Mouse (Mus musculus): ENCODE measurements around the gene Atl3. TPM values are rescaled to one million over a fixed set of nuclear protein-coding genes. Genes with fewer than 3 reads are reported as not detected.

The Atl3 gene
- total and polyA plus RNA-seq, 2 experiments from 2014 or later = 5.4 to 11.1 TPM

GRCm38 (mm10) chr19:7470643-7471042 lies 23.2 kb upstream of the Atl3 start:
- Histone ChIP-seq H3K36me3 (ENCODE audit: insufficient read depth, low read length) (0 out of 2 replicates have a peak, but pooled peaks cover 4% of the 10 kb centered on the region), H3K4me3 (ENCODE audit: low read length) (no peak overlapping the region), H3K4me2 (ENCODE audit: low read depth, low read length) (no peak overlapping the region), H3K9ac (replicated peaks; ENCODE audit: low read length) (no peak overlapping the region), H3K27ac (no peak overlapping the region), H3K9me3 (ENCODE audit: low read length) (no peaks in the 10 kb centered on the region), H3K4me1 (ENCODE audit: insufficient read depth, low read length) (no peaks in the 10 kb centered on the region), H3K27me3 (ENCODE audit: insufficient read depth, low read length) (no peaks in the 10 kb centered on the region)
- TF ChIP-seq CTCF (IDR thresholded peaks at IDR 0.05; ENCODE audit: low read depth) = no peak
- ATAC-seq = no peak
- DNase-seq (ENCODE audit: low spot score) = no peak
- WGBS = 89% methylated on average over 2 of the region's 2 CpGs

- Histone ChIP-seq H3K27me3 (ENCODE audit: insufficient read depth, low read length) (no peaks in the 10 kb centered on the region), H3K36me3 (ENCODE audit: insufficient read depth, low read length) (no peaks in the 10 kb centered on the region), H3K27ac (no peak overlapping the region), H3K9me3 (ENCODE audit: low read length) (no peaks in the 10 kb centered on the region), H3K4me2 (ENCODE audit: low read depth, low read length) (peak overlapping the region; percentile 80), H3K9ac (replicated peaks; ENCODE audit: low read length) (no peak overlapping the region), H3K4me1 (ENCODE audit: insufficient read depth, low read length) (peaks cover 13% of the 10 kb centered on the region; the same call in 1 of the 2 replicates), H3K4me3 (ENCODE audit: low read length) (peak overlapping the region; percentile 85; the same call in 1 of the 2 replicates)
- no peak for ATAC-seq
- no peak for DNase-seq (ENCODE audit: low spot score)
- no peak for TF ChIP-seq CTCF (IDR thresholded peaks at IDR 0.05; ENCODE audit: low read depth)
- 97% methylated on average over 3 of the region's 3 CpGs for WGBS
These were observed 14.0 kb upstream of the Atl3 start for GRCm38 (mm10) chr19:7479751-7480248.

GRCm38 (mm10) chr19:7481541-7482265 lies 12.1 kb upstream of the Atl3 start:
- Histone ChIP-seq H3K9ac (replicated peaks; ENCODE audit: low read length) (peak overlapping the region; percentile 96), H3K4me3 (ENCODE audit: low read length) (peak overlapping the region; percentile 85), H3K36me3 (ENCODE audit: insufficient read depth, low read length) (no peaks in the 10 kb centered on the region), H3K4me2 (ENCODE audit: low read depth, low read length) (peak overlapping the region; percentile 80), H3K4me1 (ENCODE audit: insufficient read depth, low read length) (peaks cover 13% of the 10 kb centered on the region; the same call in 1 of the 2 replicates), H3K9me3 (ENCODE audit: low read length) (no peaks in the 10 kb centered on the region), H3K27ac (peak overlapping the region; percentile 100), H3K27me3 (ENCODE audit: insufficient read depth, low read length) (no peaks in the 10 kb centered on the region)
- DNase-seq (ENCODE audit: low spot score) (peak; percentile 79), ATAC-seq (0 out of 2 replicates have a peak, but pooled peaks have one; percentile 33)
- no peak for TF ChIP-seq CTCF (IDR thresholded peaks at IDR 0.05; ENCODE audit: low read depth)
- WGBS = under 1% methylated on average over 12 of the region's 12 CpGs

GRCm38 (mm10) chr19:7482266-7482598 lies 11.6 kb upstream of the Atl3 start:
- peak overlapping the region; percentile 80 for H3K4me2 ChIP-seq (ENCODE audit: low read depth, low read length)
- WGBS = 0% methylated on average over 7 of the region's 7 CpGs
- no peaks in the 10 kb centered on the region for H3K36me3 ChIP-seq (ENCODE audit: insufficient read depth, low read length)

GRCm38 (mm10) chr19:7482599-7483511 lies 11.0 kb upstream of the Atl3 start, which contains the start of gene Rtn3:
TSS of gene Rtn3 (minus strand) at chr19:7483281.
- under 1% methylated on average over 74 of the region's 80 CpGs for WGBS
- TF ChIP-seq CTCF (IDR thresholded peaks at IDR 0.05; ENCODE audit: low read depth) = no peak
- Histone ChIP-seq H3K27me3 (ENCODE audit: insufficient read depth, low read length) (no peaks in the 10 kb centered on the region), H3K4me3 (ENCODE audit: low read length) (peak within 1 kb of the TSS; percentile 85), H3K9ac (replicated peaks; ENCODE audit: low read length) (peak within 1 kb of the TSS; percentile 96), H3K36me3 (ENCODE audit: insufficient read depth, low read length) (no peaks in the 10 kb centered on the region), H3K27ac (peak within 1 kb of the TSS; percentile 100), H3K4me1 (ENCODE audit: insufficient read depth, low read length) (peaks cover 13% of the 10 kb centered on the region; the same call in 1 of the 2 replicates), H3K9me3 (ENCODE audit: low read length) (no peaks in the 10 kb centered on the region), H3K4me2 (ENCODE audit: low read depth, low read length) (peak within 1 kb of the TSS; percentile 80)
- DNase-seq (ENCODE audit: low spot score) = peak; percentile 99
- ATAC-seq = peak; percentile 97

More at GRCm38 (mm10) chr19:7482266-7482598, 11.6 kb upstream of the Atl3 start:
- TF ChIP-seq CTCF (IDR thresholded peaks at IDR 0.05; ENCODE audit: low read depth) = no peak
- Histone ChIP-seq H3K9me3 (ENCODE audit: low read length) (no peaks in the 10 kb centered on the region), H3K4me3 (ENCODE audit: low read length) (peak overlapping the region; percentile 85), H3K27me3 (ENCODE audit: insufficient read depth, low read length) (no peaks in the 10 kb centered on the region), H3K27ac (peak overlapping the region; percentile 100), H3K4me1 (ENCODE audit: insufficient read depth, low read length) (peaks cover 13% of the 10 kb centered on the region; the same call in 1 of the 2 replicates), H3K9ac (replicated peaks; ENCODE audit: low read length) (peak overlapping the region; percentile 96)
- DNase-seq (ENCODE audit: low spot score) (no peak), ATAC-seq (no peak)

GRCm38 (mm10) chr19:7483512-7483882 lies 10.3 kb upstream of the Atl3 start:
- Histone ChIP-seq H3K4me2 (ENCODE audit: low read depth, low read length) (peak overlapping the region; percentile 80), H3K4me1 (ENCODE audit: insufficient read depth, low read length) (peaks cover 13% of the 10 kb centered on the region; the same call in 1 of the 2 replicates), H3K36me3 (ENCODE audit: insufficient read depth, low read length) (no peaks in the 10 kb centered on the region), H3K4me3 (ENCODE audit: low read length) (peak overlapping the region; percentile 85), H3K27me3 (ENCODE audit: insufficient read depth, low read length) (no peaks in the 10 kb centered on the region), H3K27ac (peak overlapping the region; percentile 100), H3K9ac (replicated peaks; ENCODE audit: low read length) (peak overlapping the region; percentile 96), H3K9me3 (ENCODE audit: low read length) (no peaks in the 10 kb centered on the region)
- ATAC-seq (peak; percentile 82), DNase-seq (ENCODE audit: low spot score) (peak; percentile 85)
- peak; percentile 50 for TF ChIP-seq CTCF (IDR thresholded peaks at IDR 0.05; ENCODE audit: low read depth)
- under 1% methylated on average over 6 of the region's 6 CpGs for WGBS
